Mouse (Mus musculus): ENCODE measurements around the gene Pck2.

Pck2 gene

GRCm38 (mm10) chr14:55598521-55599390, 58.7 kb downstream of the Pck2 start:
- no peak for DNase-seq (ENCODE audit: low read depth, low spot score)
